Mouse (Mus musculus): ENCODE measurements around the gene Alkbh4. TPM values are rescaled to one million over a fixed set of nuclear protein-coding genes. Genes with fewer than 3 reads are reported as not detected.

Alkbh4 gene
- polyA plus RNA-seq, 1 experiment from 2014 or later: 13.0 TPM

DNA sequence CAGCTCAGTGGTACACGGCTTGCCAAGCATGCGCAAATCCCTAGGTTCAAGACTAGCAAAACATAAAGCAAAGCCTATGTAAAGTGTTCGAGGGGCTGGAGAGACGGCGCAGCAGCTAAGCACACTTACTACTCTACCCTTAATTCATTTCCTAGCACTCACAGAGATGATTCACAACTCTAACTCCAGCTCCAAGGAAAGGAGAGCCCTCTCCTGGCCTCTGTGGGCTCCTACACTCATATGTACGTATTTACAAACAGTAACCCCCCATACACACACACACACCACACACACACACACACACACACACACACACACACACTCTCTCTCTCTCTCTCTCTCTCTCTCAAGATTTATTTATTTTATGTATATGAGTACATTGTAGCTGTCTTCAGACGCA lies 47.8 kb downstream of the Alkbh4 start:
- ATAC-seq: no peak
- WGBS: 93% methylated on average over 7 of the region's 7 CpGs
- no peak for DNase-seq (ENCODE audit: low spot score)
- Histone ChIP-seq H3K4me3 (ENCODE audit: low read depth, low read length) (no peak overlapping the region), H3K36me3 (ENCODE audit: control insufficient read depth, insufficient read depth, low read length) (peaks cover 85% of the 10 kb centered on the region), H3K27me3 (replicated peaks; ENCODE audit: control insufficient read depth, insufficient read depth, low read length) (no peaks in the 10 kb centered on the region), H3K9me3 (replicated peaks; ENCODE audit: control insufficient read depth, low read length) (no peaks in the 10 kb centered on the region), H3K4me1 (ENCODE audit: control insufficient read depth, insufficient read depth, low read length) (no peaks in the 10 kb centered on the region), H3K27ac (ENCODE audit: low read depth, low read length) (no peak overlapping the region), H3K4me2 (ENCODE audit: low read length) (no peak overlapping the region), H3K9ac (ENCODE audit: low read length) (no peak overlapping the region)

DNA sequence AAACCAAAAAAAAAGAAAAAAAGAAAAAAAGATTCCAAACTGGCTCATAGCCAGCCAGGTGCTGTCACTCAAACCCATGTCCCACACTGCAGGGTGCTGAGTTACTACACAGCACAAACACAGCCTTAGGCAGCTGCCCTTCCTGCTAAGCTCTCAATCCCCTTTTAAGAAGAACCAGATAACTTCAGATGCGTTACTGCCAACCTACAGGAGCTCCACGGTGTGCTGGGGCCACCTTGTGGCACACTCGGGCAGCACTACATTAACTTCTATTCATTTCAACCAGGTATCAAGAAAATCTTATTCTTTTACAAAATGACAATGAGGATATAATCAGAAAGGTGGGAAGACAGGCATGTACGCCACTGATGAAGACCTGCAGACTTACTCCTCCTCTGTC lies 50.8 kb downstream of the Alkbh4 start:
- Histone ChIP-seq H3K9me3 (replicated peaks; ENCODE audit: control insufficient read depth, low read length) (no peaks in the 10 kb centered on the region), H3K9ac (ENCODE audit: low read length) (no peak overlapping the region), H3K4me2 (ENCODE audit: low read length) (no peak overlapping the region), H3K36me3 (ENCODE audit: control insufficient read depth, insufficient read depth, low read length) (peaks cover 82% of the 10 kb centered on the region), H3K4me1 (ENCODE audit: control insufficient read depth, insufficient read depth, low read length) (no peaks in the 10 kb centered on the region), H3K27me3 (replicated peaks; ENCODE audit: control insufficient read depth, insufficient read depth, low read length) (no peaks in the 10 kb centered on the region), H3K4me3 (ENCODE audit: low read depth, low read length) (no peak overlapping the region), H3K27ac (ENCODE audit: low read depth, low read length) (no peak overlapping the region)
- WGBS: 44% methylated on average over 4 of the region's 4 CpGs
- ATAC-seq: peak; percentile 62; the same call in 1 of the 2 replicates
- DNase-seq (ENCODE audit: low spot score): peak; percentile 73

Small RNA genes lying within 50 kb of the gene (microRNA-seq; reads per million reads assigned to microRNA genes)
- gene Mir7035: not detected

Other genes starting within 250 kb of the Alkbh4 start
- 6.6 and 8.1 TPM in 2 replicates for gene Hspb1, start 248.2 kb upstream of the Alkbh4 start, polyA plus RNA-seq (2014; fragmentation: Nextera tagmentation; extraction: Ambion mirVana)
- 361 and 450 TPM in 2 replicates for gene Ywhag, start 201.5 kb upstream of the Alkbh4 start, polyA plus RNA-seq (2014; fragmentation: Nextera tagmentation; extraction: Ambion mirVana)
- gene Ssc4d, start 161.6 kb upstream of the Alkbh4 start, polyA plus RNA-seq (2014; fragmentation: Nextera tagmentation; extraction: Ambion mirVana): 0.99 and 1.4 TPM in 2 replicates
- gene Zp3, start 156.0 kb upstream of the Alkbh4 start, polyA plus RNA-seq (2014; fragmentation: Nextera tagmentation; extraction: Ambion mirVana): 0.13 and 0.16 TPM in 2 replicates
- 24.9 and 30.5 TPM in 2 replicates for gene Dtx2, start 141.3 kb upstream of the Alkbh4 start, polyA plus RNA-seq (2014; fragmentation: Nextera tagmentation; extraction: Ambion mirVana)
- not detected in 2 replicates for gene Upk3b, start 97.7 kb upstream of the Alkbh4 start, polyA plus RNA-seq (2014; fragmentation: Nextera tagmentation; extraction: Ambion mirVana)
- not detected in 2 replicates for gene Upk3bl, start 81.7 kb upstream of the Alkbh4 start, polyA plus RNA-seq (2014; fragmentation: Nextera tagmentation; extraction: Ambion mirVana)
- 4.9 and 6.7 TPM in 2 replicates for gene Rasa4, start 52.2 kb upstream of the Alkbh4 start, polyA plus RNA-seq (2014; fragmentation: Nextera tagmentation; extraction: Ambion mirVana)
- 255 and 310 TPM in 2 replicates for gene Polr2j, start 19.5 kb upstream of the Alkbh4 start, polyA plus RNA-seq (2014; fragmentation: Nextera tagmentation; extraction: Ambion mirVana)
- gene Lrwd1, start 72 bp upstream of the Alkbh4 start, polyA plus RNA-seq (2014; fragmentation: Nextera tagmentation; extraction: Ambion mirVana): 33.2 and 35.8 TPM in 2 replicates
- 21.7 and 29.7 TPM in 2 replicates for gene Orai2, start 34.6 kb downstream of the Alkbh4 start, polyA plus RNA-seq (2014; fragmentation: Nextera tagmentation; extraction: Ambion mirVana)
- 66.2 and 69.4 TPM in 2 replicates for gene Prkrip1, start 62.8 kb downstream of the Alkbh4 start, polyA plus RNA-seq (2014; fragmentation: Nextera tagmentation; extraction: Ambion mirVana)
- 16.5 and 22.6 TPM in 2 replicates for gene Sh2b2, start 110.4 kb downstream of the Alkbh4 start, polyA plus RNA-seq (2014; fragmentation: Nextera tagmentation; extraction: Ambion mirVana)